8 mouse cellular contexts compared by ENCODE assay signal in genomic region chr13:100123970-100124369, GRCm38 (mm10). TPM values are rescaled to one million over a fixed set of nuclear protein-coding genes. Genes with fewer than 3 reads are reported as not detected.
DNase-seq lines count a peak whose midpoint lies in the region; ATAC-seq and TF ChIP-seq lines count a peak whose summit lies in the region.

No protein-coding gene starts in this region.

- WGBS in heart, embryonic 14.5 days, result 83% methylated on average over 3 of the region's 3 CpGs
- WGBS in hindbrain, embryonic 14.5 days, result 86% methylated on average over 3 of the region's 3 CpGs
- 88% methylated on average over 3 of the region's 3 CpGs for WGBS in midbrain, embryonic 13.5 days

- no peak overlapping the region for H3K27ac ChIP-seq in heart, embryonic 14.5 days (replicated peaks in 1 of 2; ENCODE audit: control insufficient read depth in 1 of 2, insufficient read depth in 1 of 2, low read depth in 2 of 2, low read length in 2 of 2)
- H3K27ac ChIP-seq in cortical plate, adult 2 months (ENCODE audit: insufficient read depth, low read length), result no peak overlapping the region
- H3K27ac ChIP-seq in hindbrain, embryonic 14.5 days, result no peak overlapping the region; the same call in 1 of the 2 replicates
- H3K27ac ChIP-seq in midbrain, embryonic 13.5 days, result no peak overlapping the region

- no peaks in the 10 kb centered on the region; the same call in 1 of the 2 replicates for H3K27me3 ChIP-seq in heart, embryonic 14.5 days (ENCODE audit: control insufficient read depth, insufficient read depth, low read length)
- no peaks in the 10 kb centered on the region for H3K27me3 ChIP-seq in hindbrain, embryonic 14.5 days (ENCODE audit: control insufficient read depth, insufficient read depth, low read length)
- no peaks in the 10 kb centered on the region for H3K27me3 ChIP-seq in midbrain, embryonic 13.5 days

- H3K4me3 ChIP-seq in heart, embryonic 14.5 days (ENCODE audit: control insufficient read depth in 1 of 2, insufficient read depth in 1 of 2, low read depth in 1 of 2, low read length in 2 of 2), result peak overlapping the region in 1 of 2 experiments; percentile 69; a peak in 2 of 4 replicates
- H3K4me3 ChIP-seq in cortical plate, adult 2 months (ENCODE audit: insufficient read depth, low read length), result peak overlapping the region; percentile 84
- peak overlapping the region; percentile 94 for H3K4me3 ChIP-seq in hindbrain, embryonic 14.5 days (replicated peaks; ENCODE audit: low read length)
- peak overlapping the region; percentile 95 for H3K4me3 ChIP-seq in midbrain, embryonic 13.5 days (replicated peaks)

- ATAC-seq in heart, embryonic 14.5 days (ENCODE audit: insufficient number of reproducible peaks, insufficient read depth, low FRiP score, low read depth), result no peak
- peak; percentile 35; the same call in 1 of the 2 replicates for ATAC-seq in hindbrain, embryonic 14.5 days (ENCODE audit: low FRiP score)
- ATAC-seq in midbrain, embryonic 13.5 days, result peak; percentile 25; the same call in 1 of the 2 replicates

- TF ChIP-seq CTCF in cortical plate, adult 2 months (IDR thresholded peaks at IDR 0.05; ENCODE audit: extremely low read depth, insufficient read depth, low read length), result no peak

- intact Hi-C loops in left cerebral cortex, postnatal 4 days (cut with DNase I), result no loop called here

- TF ChIP-seq POLR2A in cortical plate, adult 2 months (IDR thresholded peaks at IDR 0.05; ENCODE audit: extremely low read depth, insufficient read depth, low read length), result no peak

- DNase-seq in heart, adult 9 months (ENCODE audit: low spot score in 2 of 2), result no peak
- DNase-seq in hindbrain, embryonic 14.5 days (ENCODE audit: low spot score), result no peak
- DNase-seq in urinary bladder, postnatal 14 days (ENCODE audit: low spot score), result no peak
- DNase-seq in adrenal gland, adult 2 months, result no peak
- DNase-seq in left cerebral cortex, postnatal 4 days, result no peak

- no peaks in the 10 kb centered on the region for H3K9me3 ChIP-seq in heart, embryonic 14.5 days (ENCODE audit: control insufficient read depth, low read length)
- no peaks in the 10 kb centered on the region for H3K9me3 ChIP-seq in hindbrain, embryonic 14.5 days (ENCODE audit: control insufficient read depth, low read length)
- H3K9me3 ChIP-seq in midbrain, embryonic 13.5 days, result no peaks in the 10 kb centered on the region

- no peak overlapping the region for H3K9ac ChIP-seq in heart, embryonic 14.5 days (ENCODE audit: low read length)
- H3K9ac ChIP-seq in hindbrain, embryonic 14.5 days, result peak overlapping the region; percentile 92
- peak overlapping the region; percentile 54; the same call in 1 of the 2 replicates for H3K9ac ChIP-seq in midbrain, embryonic 13.5 days (replicated peaks)

- peaks cover 0 to 8% of the 10 kb centered on the region in 2 experiments; a peak in 2 of 4 replicates for H3K4me1 ChIP-seq in heart, embryonic 14.5 days (ENCODE audit: control insufficient read depth in 2 of 2, insufficient read depth in 2 of 2, low read length in 2 of 2)
- H3K4me1 ChIP-seq in cortical plate, adult 2 months (ENCODE audit: control insufficient read depth, insufficient read depth, low read length), result no peaks in the 10 kb centered on the region
- H3K4me1 ChIP-seq in hindbrain, embryonic 14.5 days (replicated peaks; ENCODE audit: control insufficient read depth, insufficient read depth, low read length), result peaks cover 16% of the 10 kb centered on the region
- peaks cover 19% of the 10 kb centered on the region for H3K4me1 ChIP-seq in midbrain, embryonic 13.5 days (replicated peaks)

- H3K36me3 ChIP-seq in heart, embryonic 14.5 days (ENCODE audit: control insufficient read depth, insufficient read depth, low read length), result peaks cover 23% of the 10 kb centered on the region
- H3K36me3 ChIP-seq in hindbrain, embryonic 14.5 days (replicated peaks; ENCODE audit: control insufficient read depth, insufficient read depth), result peaks cover 23% of the 10 kb centered on the region
- H3K36me3 ChIP-seq in midbrain, embryonic 13.5 days, result peaks cover 22% of the 10 kb centered on the region

- peak overlapping the region; percentile 97 for H3K4me2 ChIP-seq in heart, embryonic 14.5 days (ENCODE audit: low read length)
- peak overlapping the region; percentile 97 for H3K4me2 ChIP-seq in hindbrain, embryonic 14.5 days (replicated peaks)
- peak overlapping the region; percentile 94 for H3K4me2 ChIP-seq in midbrain, embryonic 13.5 days (replicated peaks)

RNA-seq across cellular contexts. Expression of gene Smn1, which starts 0.7 kb away (rescaled TPM):
- polyA plus RNA-seq in heart, embryonic 14.5 days (2014; fragmentation: Nextera tagmentation; extraction: Ambion mirVana), result 29.5 and 32.9 TPM in 2 replicates
- polyA plus RNA-seq in cortical plate, adult 2 months (2012; rRNA removed), result 33.5 and 41.8 TPM in 2 replicates
- 47.8 and 48.5 TPM in 2 replicates for polyA plus RNA-seq in hindbrain, embryonic 14.5 days (2014; fragmentation: Nextera tagmentation; extraction: Ambion mirVana)
- polyA plus RNA-seq in midbrain, embryonic 13.5 days (2015; fragmentation: Nextera tagmentation; extraction: Ambion mirVana), result 50.0 and 52.8 TPM in 2 replicates
- 10 to 100 TPM; 34.5 to 39.6 TPM for total RNA-seq in adrenal gland, adult 2 months (2021)
- 8.7 and 13.3 TPM in 2 replicates for polyA plus RNA-seq in adrenal gland, adult 2 months (2012; rRNA removed)
- 10 to 100 TPM; 48.9 to 51.1 TPM for total RNA-seq in left cerebral cortex, postnatal 4 days (2021)

RNA-seq across cellular contexts. Expression of gene Serf1, which starts 16.2 kb away (rescaled TPM):
- 128 and 146 TPM in 2 replicates for polyA plus RNA-seq in heart, embryonic 14.5 days (2014; fragmentation: Nextera tagmentation; extraction: Ambion mirVana)
- 35.9 and 36.9 TPM in 2 replicates for polyA plus RNA-seq in cortical plate, adult 2 months (2012; rRNA removed)
- polyA plus RNA-seq in hindbrain, embryonic 14.5 days (2014; fragmentation: Nextera tagmentation; extraction: Ambion mirVana), result 396 and 451 TPM in 2 replicates
- polyA plus RNA-seq in midbrain, embryonic 13.5 days (2015; fragmentation: Nextera tagmentation; extraction: Ambion mirVana), result 415 and 465 TPM in 2 replicates
- 10 to 100 TPM; 12.4 to 31.1 TPM for total RNA-seq in adrenal gland, adult 2 months (2021)
- polyA plus RNA-seq in adrenal gland, adult 2 months (2012; rRNA removed), result 11.7 and 24.1 TPM in 2 replicates
- 100 to 1,000 TPM; 109 to 127 TPM for total RNA-seq in left cerebral cortex, postnatal 4 days (2021)

RNA-seq across cellular contexts. Expression of gene Bdp1, which starts 20.1 kb away (rescaled TPM):
- 14.6 and 21.9 TPM in 2 replicates for polyA plus RNA-seq in heart, embryonic 14.5 days (2014; fragmentation: Nextera tagmentation; extraction: Ambion mirVana)
- polyA plus RNA-seq in cortical plate, adult 2 months (2012; rRNA removed), result 16.5 and 16.8 TPM in 2 replicates
- polyA plus RNA-seq in hindbrain, embryonic 14.5 days (2014; fragmentation: Nextera tagmentation; extraction: Ambion mirVana), result 18.8 and 22.2 TPM in 2 replicates
- 26.8 and 30.6 TPM in 2 replicates for polyA plus RNA-seq in midbrain, embryonic 13.5 days (2015; fragmentation: Nextera tagmentation; extraction: Ambion mirVana)
- total RNA-seq in adrenal gland, adult 2 months (2021), result 10 to 100 TPM; 17.3 to 45.7 TPM
- 0.73 and 1.3 TPM in 2 replicates for polyA plus RNA-seq in adrenal gland, adult 2 months (2012; rRNA removed)
- 10 to 100 TPM; 46.0 to 46.1 TPM for total RNA-seq in left cerebral cortex, postnatal 4 days (2021)
